Mouse (Mus musculus) heart, embryonic 16.5 days (tissue): ENCODE data around the gene Atp12a. TPM values are rescaled to one million over a fixed set of nuclear protein-coding genes. Genes with fewer than 3 reads are reported as not detected.

Source experiments
- ATAC-seq: fragments of 200-750 bp; cut with Nextera tagmentation; replicated peaks from 2 replicates; pipeline ENCODE4 v1.8.0; 2017; ENCODE audit warnings: moderate number of reproducible peaks; ENCODE audit not compliant: insufficient read depth, low FRiP score; ENCODE audit errors: extremely low read depth
- H3K27ac ChIP-seq: fragments of 300-500 bp; sonication (generic); 2 replicates; pipeline ENCODE4 v1.5.1; 2014; ENCODE audit warnings: mild to moderate bottlenecking, low read length, control low read depth, moderate library complexity
- H3K27me3 ChIP-seq: fragments of 300-500 bp; sonication (generic); 2 replicates; pipeline ENCODE4 v1.6.1; 2014; ENCODE audit warnings: low read length, mixed read lengths; ENCODE audit not compliant: control insufficient read depth, insufficient read depth
- H3K36me3 ChIP-seq: fragments of 300-500 bp; sonication (generic); 2 replicates; pipeline ENCODE4 v1.6.1; 2014; ENCODE audit not compliant: control insufficient read depth, insufficient read depth
- H3K4me1 ChIP-seq: fragments of 300-500 bp; sonication (generic); 2 replicates; pipeline ENCODE4 v1.6.1; 2014; ENCODE audit warnings: low read length, mixed read lengths; ENCODE audit not compliant: control insufficient read depth, insufficient read depth
- H3K4me2 ChIP-seq: fragments of 300-500 bp; sonication (generic); 2 replicates; pipeline ENCODE4 v1.6.1; 2014; ENCODE audit warnings: low read depth, mild to moderate bottlenecking, control low read depth, low read length
- H3K4me3 ChIP-seq: fragments of 300-500 bp; sonication (generic); 2 replicates; pipeline ENCODE4 v1.5.1; 2014; ENCODE audit warnings: mild to moderate bottlenecking, control low read depth, low read length
- H3K9ac ChIP-seq: fragments of 300-500 bp; sonication (generic); 2 replicates; pipeline ENCODE4 v1.6.1; 2014; ENCODE audit warnings: low read length, control low read depth
- H3K9me3 ChIP-seq: fragments of 300-500 bp; sonication (generic); replicated peaks from 2 replicates; pipeline ENCODE4 v1.6.1; 2016; ENCODE audit warnings: low read length; ENCODE audit not compliant: control insufficient read depth
- WGBS: fragments of 180-500 bp; shearing (Covaris S2); extraction: QIAGEN DNeasy Blood & Tissue Kit; methylation state at CpG from one replicate; pipeline ENCODE4 v1.1.7; 2014; 5-methylcytosine and 5-hydroxymethylcytosine counted together
- polyA plus RNA-seq: library from polyadenylated mRNA; unstranded; fragments of >200 nt; fragmentation: Nextera tagmentation; extraction: Ambion mirVana; gene quantifications from 2 replicates; pipeline ENCODE4 v1.2.1, GENCODE M21; 2015

The Atp12a gene
- polyA plus RNA-seq, 1 experiment from 2014 or later: 0.11 TPM

- H3K9ac ChIP-seq: no peak overlapping the region
- peaks cover 17% of the 10 kb centered on the region for H3K27me3 ChIP-seq
- no peak overlapping the region for H3K27ac ChIP-seq
- no peaks in the 10 kb centered on the region for H3K36me3 ChIP-seq
- no peak for ATAC-seq
- H3K4me2 ChIP-seq: no peak overlapping the region
- 56% methylated on average over 6 of the region's 6 CpGs for WGBS
- no peak overlapping the region for H3K4me3 ChIP-seq
- no peaks in the 10 kb centered on the region for H3K9me3 ChIP-seq
- H3K4me1 ChIP-seq: no peaks in the 10 kb centered on the region
Observed at GRCm38 (mm10) chr14:56359131-56359530, 5.7 kb upstream of the Atp12a start.

GRCm38 (mm10) chr14:56365292-56365691 is 424 bp downstream of the Atp12a start:
- 20% methylated on average over 8 of the region's 8 CpGs for WGBS
- no peaks in the 10 kb centered on the region for H3K9me3 ChIP-seq
- H3K36me3 ChIP-seq: no peaks in the 10 kb centered on the region
- no peak overlapping the region for H3K27ac ChIP-seq
- ATAC-seq: no peak
- peak overlapping the region; percentile 44 for H3K4me3 ChIP-seq
- no peak overlapping the region for H3K9ac ChIP-seq
- peaks cover 3% of the 10 kb centered on the region for H3K4me1 ChIP-seq
- H3K4me2 ChIP-seq: peak overlapping the region; percentile 62
- peaks cover 46% of the 10 kb centered on the region for H3K27me3 ChIP-seq

- H3K4me2 ChIP-seq: no peak overlapping the region; the same call in 1 of the 2 replicates
- peaks cover 46% of the 10 kb centered on the region for H3K27me3 ChIP-seq
- H3K27ac ChIP-seq: no peak overlapping the region
- no peak for ATAC-seq
- H3K36me3 ChIP-seq: no peaks in the 10 kb centered on the region
- no peaks in the 10 kb centered on the region for H3K9me3 ChIP-seq
- peaks cover 3% of the 10 kb centered on the region for H3K4me1 ChIP-seq
- no peak overlapping the region for H3K9ac ChIP-seq
- H3K4me3 ChIP-seq: no peak overlapping the region
- 18% methylated on average over 15 of the region's 15 CpGs for WGBS
Observed at GRCm38 (mm10) chr14:56366712-56367111, 1.8 kb downstream of the Atp12a start.

- no peaks in the 10 kb centered on the region for H3K9me3 ChIP-seq
- H3K4me1 ChIP-seq: peaks cover 3% of the 10 kb centered on the region
- no peak overlapping the region for H3K4me2 ChIP-seq
- H3K27ac ChIP-seq: no peak overlapping the region
- peaks cover 32% of the 10 kb centered on the region for H3K27me3 ChIP-seq
- H3K36me3 ChIP-seq: no peaks in the 10 kb centered on the region
- WGBS: 56% methylated on average over 3 of the region's 3 CpGs
- no peak for ATAC-seq
- H3K9ac ChIP-seq: no peak overlapping the region
- no peak overlapping the region for H3K4me3 ChIP-seq
Observed at GRCm38 (mm10) chr14:56368834-56369233, 4.0 kb downstream of the Atp12a start.

- H3K36me3 ChIP-seq: no peaks in the 10 kb centered on the region
- no peak overlapping the region for H3K4me2 ChIP-seq
- no peaks in the 10 kb centered on the region for H3K27me3 ChIP-seq
- no peak overlapping the region for H3K4me3 ChIP-seq
- no peaks in the 10 kb centered on the region for H3K4me1 ChIP-seq
- WGBS: 2% methylated on average over 6 of the region's 6 CpGs
- no peaks in the 10 kb centered on the region for H3K9me3 ChIP-seq
- ATAC-seq: 0 out of 2 replicates have a peak, but pooled peaks have one; percentile 52
- no peak overlapping the region for H3K9ac ChIP-seq
- H3K27ac ChIP-seq: no peak overlapping the region
Observed at GRCm38 (mm10) chr14:56375731-56376130, 10.9 kb downstream of the Atp12a start.

- Histone ChIP-seq H3K4me2 (no peak overlapping the region), H3K9me3 (no peaks in the 10 kb centered on the region), H3K9ac (no peak overlapping the region), H3K27ac (no peak overlapping the region), H3K4me1 (no peaks in the 10 kb centered on the region), H3K27me3 (no peaks in the 10 kb centered on the region), H3K4me3 (no peak overlapping the region), H3K36me3 (no peaks in the 10 kb centered on the region)
- no peak for ATAC-seq
Observed at GRCm38 (mm10) chr14:56377745-56378144, 12.9 kb downstream of the Atp12a start.

GRCm38 (mm10) chr14:56379336-56379735 is 14.5 kb downstream of the Atp12a start:
- Histone ChIP-seq H3K4me2 (no peak overlapping the region), H3K4me1 (no peaks in the 10 kb centered on the region), H3K27me3 (no peaks in the 10 kb centered on the region), H3K36me3 (no peaks in the 10 kb centered on the region), H3K27ac (no peak overlapping the region), H3K9ac (no peak overlapping the region), H3K4me3 (no peak overlapping the region), H3K9me3 (no peaks in the 10 kb centered on the region)
- 42% methylated on average over 9 of the region's 9 CpGs for WGBS
- ATAC-seq: no peak

GRCm38 (mm10) chr14:56382366-56382765 is 17.5 kb downstream of the Atp12a start:
- H3K27me3 ChIP-seq: no peaks in the 10 kb centered on the region
- H3K4me1 ChIP-seq: no peaks in the 10 kb centered on the region
- H3K27ac ChIP-seq: no peak overlapping the region
- ATAC-seq: no peak
- no peak overlapping the region for H3K4me3 ChIP-seq
- no peaks in the 10 kb centered on the region for H3K9me3 ChIP-seq
- 83% methylated on average over 4 of the region's 4 CpGs for WGBS
- no peaks in the 10 kb centered on the region for H3K36me3 ChIP-seq
- no peak overlapping the region for H3K9ac ChIP-seq
- H3K4me2 ChIP-seq: no peak overlapping the region

- Histone ChIP-seq H3K9me3 (no peaks in the 10 kb centered on the region), H3K36me3 (no peaks in the 10 kb centered on the region), H3K4me3 (no peak overlapping the region), H3K4me1 (peaks cover 5% of the 10 kb centered on the region), H3K4me2 (no peak overlapping the region), H3K27ac (no peak overlapping the region), H3K27me3 (no peaks in the 10 kb centered on the region), H3K9ac (no peak overlapping the region)
- no peak for ATAC-seq
- WGBS: 54% methylated on average over 3 of the region's 3 CpGs
Observed at GRCm38 (mm10) chr14:56390247-56390646, 25.4 kb downstream of the Atp12a start.
